Mouse (Mus musculus) C2C12 (cell line): Measurements from ENCODE around the gene Ptpn3.

Source experiments
- CEBPB ChIP-seq: IDR thresholded peaks from one replicate; pipeline ENCODE4 v1.6.1; 2011; ENCODE audit warnings: low read depth, mild to moderate bottlenecking, control low read depth, moderate library complexity
- CTCF ChIP-seq: IDR thresholded peaks from one replicate; pipeline ENCODE4 v1.5.1; 2011; ENCODE audit not compliant: control insufficient read depth, insufficient read depth, insufficient read length
- FOSL1 ChIP-seq: IDR thresholded peaks from one replicate; pipeline ENCODE4 v1.8.0; 2011; ENCODE audit warnings: mild to moderate bottlenecking, low read length; ENCODE audit not compliant: poor library complexity, insufficient read depth, severe bottlenecking
- MAX ChIP-seq: IDR thresholded peaks from one replicate; pipeline ENCODE4 v1.6.1; 2011; ENCODE audit warnings: mild to moderate bottlenecking, control low read depth
- MYOD1 ChIP-seq: IDR thresholded peaks from one replicate; pipeline ENCODE4 v1.6.1; 2011; ENCODE audit warnings: low read depth; ENCODE audit not compliant: control insufficient read depth, insufficient read length
- MYOG ChIP-seq: IDR thresholded peaks from one replicate; pipeline ENCODE4 v1.6.1; 2011; ENCODE audit not compliant: control insufficient read depth, insufficient read length; ENCODE audit errors: extremely low read depth
- USF1 ChIP-seq: IDR thresholded peaks from one replicate; pipeline ENCODE4 v1.6.1; 2011; ENCODE audit warnings: low read depth, mild to moderate bottlenecking, control low read depth, moderate library complexity

DNA sequence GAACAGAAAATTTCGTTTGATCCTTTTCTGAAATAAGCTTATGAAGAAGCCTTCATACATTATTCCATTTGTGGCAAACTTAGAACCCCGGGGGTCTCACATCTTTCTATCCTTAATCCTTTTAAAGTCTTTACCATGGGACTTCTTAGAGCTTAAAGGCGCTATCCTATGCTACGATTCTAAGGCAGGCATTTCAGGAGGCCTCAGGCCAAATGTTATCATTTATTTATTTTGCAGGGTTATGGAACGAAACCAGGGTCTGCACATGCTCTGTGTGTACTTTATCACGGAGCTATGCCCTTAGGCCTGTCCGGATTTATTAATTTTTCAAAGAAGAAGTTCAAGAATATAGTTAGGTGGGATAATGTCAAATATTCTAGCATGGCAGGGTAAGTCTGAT, 67.3 kb downstream of the Ptpn3 start:
- TF ChIP-seq CEBPB (no peak), CTCF (no peak), MYOD1 (no peak), USF1 (no peak), MYOG (no peak), MAX (no peak), FOSL1 (no peak)
